Mouse (Mus musculus) limb, embryonic 14.5 days (tissue): ENCODE results near the gene Mrtfa. TPM values are rescaled to one million over a fixed set of nuclear protein-coding genes. Genes with fewer than 3 reads are reported as not detected.

ENCODE experiments used
- ATAC-seq: fragments of 200-750 bp; cut with Nextera tagmentation; 2 replicates; pipeline ENCODE4 v1.8.0; 2017; ENCODE audit warnings: low read depth, moderate number of reproducible peaks, moderate TSS enrichment; ENCODE audit not compliant: low FRiP score
- DNase-seq: peaks from one replicate; pipeline ENCODE4 v3.0.0-alpha.2; 2015; ENCODE audit warnings: low spot score
- H3K27ac ChIP-seq: fragments of 300-500 bp; sonication (generic); replicated peaks from 2 replicates; pipeline ENCODE4 v1.5.1; 2014; ENCODE audit warnings: low read depth, mild to moderate bottlenecking, low read length, moderate library complexity, mixed read lengths
- H3K27me3 ChIP-seq: fragments of 300-500 bp; sonication (generic); 2 replicates; pipeline ENCODE4 v1.6.1; 2014; ENCODE audit warnings: low read length, mixed read lengths; ENCODE audit not compliant: control insufficient read depth, insufficient read depth
- H3K36me3 ChIP-seq: fragments of 300-500 bp; sonication (generic); 2 replicates; pipeline ENCODE4 v1.6.1; 2014; ENCODE audit warnings: mild to moderate bottlenecking, low read length, moderate library complexity, mixed read lengths; ENCODE audit not compliant: control insufficient read depth, insufficient read depth
- H3K4me1 ChIP-seq: fragments of 300-500 bp; sonication (generic); 2 replicates; pipeline ENCODE4 v1.6.1; 2014; ENCODE audit warnings: antibody characterized with exemption, low read length, mixed read lengths; ENCODE audit not compliant: control insufficient read depth, insufficient read depth
- H3K4me2 ChIP-seq: fragments of 300-500 bp; sonication (generic); replicated peaks from 2 replicates; pipeline ENCODE4 v1.6.1; 2014; ENCODE audit warnings: low read depth, mild to moderate bottlenecking, low read length, moderate library complexity; ENCODE audit not compliant: severe bottlenecking
- H3K4me3 ChIP-seq: fragments of 300-500 bp; sonication (generic); replicated peaks from 2 replicates; pipeline ENCODE4 v1.5.1; 2014; ENCODE audit warnings: low read length
- H3K9ac ChIP-seq: fragments of 300-500 bp; sonication (generic); 2 replicates; pipeline ENCODE4 v1.6.1; 2014; ENCODE audit warnings: mild to moderate bottlenecking, low read depth, low read length, moderate library complexity; ENCODE audit not compliant: severe bottlenecking
- H3K9me3 ChIP-seq: fragments of 300-500 bp; sonication (generic); 2 replicates; pipeline ENCODE4 v1.6.1; 2016; ENCODE audit warnings: low read length; ENCODE audit not compliant: control insufficient read depth
- POLR2A ChIP-seq: fragments of 200-500 bp; IDR thresholded peaks from 2 replicates; pipeline ENCODE4 v1.8.0; 2012; ENCODE audit warnings: inconsistent platforms, mild to moderate bottlenecking, moderate library complexity, borderline replicate concordance; ENCODE audit not compliant: insufficient read depth, insufficient read length; ENCODE audit errors: extremely low read depth
- WGBS: fragments of 180-500 bp; shearing (Covaris S2); extraction: QIAGEN DNeasy Blood & Tissue Kit; methylation state at CpG from one replicate; pipeline ENCODE4 v1.1.7; 2014; 5-methylcytosine and 5-hydroxymethylcytosine counted together
- polyA plus RNA-seq, 2 experiments: library from polyadenylated mRNA; depleted of rRNA in 1 of 2; stranded (reverse) in 1 of 2; unstranded in 1 of 2; fragments of >200 nt; fragmentation: Nextera tagmentation in 1 of 2; extraction: Ambion mirVana in 1 of 2; gene quantifications; 2 replicates each; pipeline versions ENCODE4 v1.2.1 to v1.2.3; 2012 to 2014

The Mrtfa gene
- polyA plus RNA-seq, 2 experiments = 25.2 to 29.8 TPM

- no peaks in the 10 kb centered on the region for H3K9me3 ChIP-seq
- no peaks in the 10 kb centered on the region for H3K27me3 ChIP-seq
- H3K4me2 ChIP-seq = no peak overlapping the region
- H3K36me3 ChIP-seq = peaks cover 3% of the 10 kb centered on the region; the same call in 1 of the 2 replicates
- no peak for DNase-seq
- TF ChIP-seq POLR2A = no peak
- H3K9ac ChIP-seq = no peak overlapping the region
- no peak for ATAC-seq
- H3K4me1 ChIP-seq = no peaks in the 10 kb centered on the region
- H3K4me3 ChIP-seq = no peak overlapping the region
- 69% methylated on average over 7 of the region's 7 CpGs for WGBS
- H3K27ac ChIP-seq = no peak overlapping the region
Observed at GRCm38 (mm10) chr15:81120946-81121345, 69.6 kb downstream of the Mrtfa start.

GRCm38 (mm10) chr15:81120140-81120539 lies 70.4 kb downstream of the Mrtfa start:
- no peaks in the 10 kb centered on the region for H3K4me1 ChIP-seq
- no peaks in the 10 kb centered on the region for H3K9me3 ChIP-seq
- no peak overlapping the region for H3K4me3 ChIP-seq
- DNase-seq (no peak), ATAC-seq (no peak)
- peaks cover 3% of the 10 kb centered on the region; the same call in 1 of the 2 replicates for H3K36me3 ChIP-seq
- 66% methylated on average over 6 of the region's 6 CpGs for WGBS
- no peak overlapping the region for H3K4me2 ChIP-seq
- H3K9ac ChIP-seq = no peak overlapping the region
- no peaks in the 10 kb centered on the region for H3K27me3 ChIP-seq
- TF ChIP-seq POLR2A = no peak
- no peak overlapping the region for H3K27ac ChIP-seq

- DNase-seq (no peak), ATAC-seq (no peak)
- whole genome bisulfite sequencing = 85% methylated on average over 4 of the region's 4 CpGs
- Histone ChIP-seq H3K36me3 (peaks cover 3% of the 10 kb centered on the region; the same call in 1 of the 2 replicates), H3K27ac (no peak overlapping the region), H3K27me3 (no peaks in the 10 kb centered on the region), H3K4me2 (no peak overlapping the region), H3K4me1 (no peaks in the 10 kb centered on the region), H3K4me3 (no peak overlapping the region), H3K9ac (no peak overlapping the region), H3K9me3 (no peaks in the 10 kb centered on the region)
- no peak for TF ChIP-seq POLR2A
Observed at GRCm38 (mm10) chr15:81118226-81118625, 72.3 kb downstream of the Mrtfa start.

DNA sequence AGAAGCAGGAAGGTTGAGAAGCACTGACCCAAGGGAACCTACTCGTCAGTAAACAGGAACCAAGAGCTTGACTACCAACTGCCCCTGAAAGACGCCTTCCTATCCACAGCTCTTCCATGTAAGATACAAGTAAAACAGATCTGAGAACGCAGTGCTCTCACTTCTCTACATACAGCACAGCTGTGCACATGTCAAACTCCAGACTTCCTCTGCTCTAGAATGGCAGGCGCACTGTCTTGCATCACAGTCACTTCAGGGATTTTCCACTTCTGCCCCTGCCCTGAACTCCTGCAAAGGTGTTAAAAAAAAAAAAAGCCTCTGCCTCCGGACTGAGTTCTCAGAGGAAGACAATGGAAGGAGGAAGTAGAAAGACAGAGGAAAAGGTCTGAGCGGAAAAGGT lies 78.0 kb downstream of the Mrtfa start:
- no peak for ATAC-seq
- H3K4me2 ChIP-seq = no peak overlapping the region
- TF ChIP-seq POLR2A = no peak
- no peak overlapping the region for H3K4me3 ChIP-seq
- no peak overlapping the region for H3K27ac ChIP-seq
- H3K4me1 ChIP-seq = peaks cover 9% of the 10 kb centered on the region; the same call in 1 of the 2 replicates
- H3K27me3 ChIP-seq = no peaks in the 10 kb centered on the region
- peaks cover 3% of the 10 kb centered on the region; the same call in 1 of the 2 replicates for H3K36me3 ChIP-seq
- H3K9me3 ChIP-seq = no peaks in the 10 kb centered on the region
- DNase-seq = no peak
- H3K9ac ChIP-seq = no peak overlapping the region
- WGBS = 58% methylated on average over 6 of the region's 6 CpGs

DNA sequence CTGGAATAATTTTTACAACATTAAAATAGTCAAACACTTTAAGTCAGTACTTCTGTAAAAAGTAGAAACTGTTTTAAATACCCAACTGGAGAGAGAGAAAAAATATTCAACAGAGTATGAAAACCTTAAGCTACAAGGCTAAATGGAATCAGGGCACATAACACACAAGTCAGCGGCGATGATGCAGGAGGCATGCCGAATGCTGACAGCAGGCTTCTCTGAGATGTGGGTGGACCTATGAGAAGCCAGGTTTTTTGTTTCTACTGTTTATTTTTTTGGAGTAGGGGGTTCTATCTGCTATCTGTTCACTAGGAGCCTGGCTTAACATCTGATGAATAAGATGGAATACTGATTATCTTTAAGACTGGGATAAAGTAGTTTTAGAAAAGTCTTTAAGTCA lies 80.2 kb downstream of the Mrtfa start:
- DNase-seq = no peak
- Histone ChIP-seq H3K27me3 (no peaks in the 10 kb centered on the region), H3K9ac (no peak overlapping the region), H3K9me3 (no peaks in the 10 kb centered on the region), H3K27ac (no peak overlapping the region), H3K4me2 (no peak overlapping the region), H3K4me1 (peaks cover 21% of the 10 kb centered on the region), H3K36me3 (no peaks in the 10 kb centered on the region), H3K4me3 (no peak overlapping the region)
- ATAC-seq = no peak
- WGBS = 82% methylated on average over 3 of the region's 3 CpGs
- TF ChIP-seq POLR2A = no peak

GRCm38 (mm10) chr15:81105962-81106361 lies 84.6 kb downstream of the Mrtfa start:
- H3K27ac ChIP-seq = no peak overlapping the region
- no peaks in the 10 kb centered on the region for H3K9me3 ChIP-seq
- no peak for TF ChIP-seq POLR2A
- ATAC-seq = no peak
- H3K9ac ChIP-seq = 0 out of 2 replicates have a peak overlapping the region, but pooled peaks have one; percentile 25
- H3K27me3 ChIP-seq = no peaks in the 10 kb centered on the region
- H3K4me1 ChIP-seq = peaks cover 31% of the 10 kb centered on the region
- H3K36me3 ChIP-seq = no peaks in the 10 kb centered on the region
- no peak overlapping the region for H3K4me2 ChIP-seq
- H3K4me3 ChIP-seq = no peak overlapping the region
- 34% methylated on average over 10 of the region's 10 CpGs for WGBS
- no peak for DNase-seq
